Mouse (Mus musculus) natural killer cell, adult 2 months (primary cell): Measurements from ENCODE around the gene Crhbp.

ENCODE experiments used
- DNase-seq, 2 experiments: peaks; one replicate each; pipeline ENCODE4 v3.0.0; 2022; ENCODE audit warnings: low spot score in 2 of 2

The Crhbp gene

GRCm38 (mm10) chr13:95444824-95445223 lies at the start of gene Crhbp:
Gene Crhbp (minus strand): TSS chr13:95444924.
- DNase-seq: no peak

GRCm38 (mm10) chr13:95493296-95493695 lies 48.6 kb upstream of the Crhbp start:
- no peak for DNase-seq

GRCm38 (mm10) chr13:95491327-95491726 lies 46.6 kb upstream of the Crhbp start:
- no peak for DNase-seq

- DNase-seq: no peak
These were observed 39.9 kb upstream of the Crhbp start for GRCm38 (mm10) chr13:95484664-95485063.

GRCm38 (mm10) chr13:95481428-95481827 lies 36.7 kb upstream of the Crhbp start:
- DNase-seq: peak; percentile 54 to 66

- DNase-seq: no peak
These were observed 34.1 kb upstream of the Crhbp start, which contains the start of gene S100z for GRCm38 (mm10) chr13:95478671-95479413. Gene S100z (minus strand): TSS chr13:95478721.

GRCm38 (mm10) chr13:95477173-95477572 lies 32.4 kb upstream of the Crhbp start:
- DNase-seq: no peak

GRCm38 (mm10) chr13:95475124-95475523 lies 30.4 kb upstream of the Crhbp start:
- DNase-seq: no peak

- DNase-seq: no peak
These were observed 29.6 kb upstream of the Crhbp start for GRCm38 (mm10) chr13:95474294-95474693.

- no peak for DNase-seq
These were observed 26.2 kb upstream of the Crhbp start for GRCm38 (mm10) chr13:95470970-95471369.

GRCm38 (mm10) chr13:95451529-95451928 lies 6.8 kb upstream of the Crhbp start:
- no peak for DNase-seq

- no peak for DNase-seq
These were observed 6.0 kb upstream of the Crhbp start for GRCm38 (mm10) chr13:95450636-95451210.

- no peak for DNase-seq
These were observed 5.0 kb upstream of the Crhbp start for GRCm38 (mm10) chr13:95449730-95450129.

- no peak for DNase-seq
These were observed 433 bp downstream of the Crhbp start for GRCm38 (mm10) chr13:95444291-95444690.

- no peak for DNase-seq
These were observed 1.1 kb downstream of the Crhbp start for GRCm38 (mm10) chr13:95443376-95444233.

- DNase-seq: no peak
These were observed 1.8 kb downstream of the Crhbp start for GRCm38 (mm10) chr13:95442901-95443300.

GRCm38 (mm10) chr13:95439569-95439968 lies 5.2 kb downstream of the Crhbp start:
- DNase-seq: no peak

GRCm38 (mm10) chr13:95431760-95432159 lies 13.0 kb downstream of the Crhbp start:
- no peak for DNase-seq

GRCm38 (mm10) chr13:95427499-95427898 lies 17.2 kb downstream of the Crhbp start:
- DNase-seq: no peak

- DNase-seq: no peak
These were observed 18.3 kb downstream of the Crhbp start for GRCm38 (mm10) chr13:95426421-95426820.

GRCm38 (mm10) chr13:95425484-95425883 lies 19.2 kb downstream of the Crhbp start:
- DNase-seq: no peak

GRCm38 (mm10) chr13:95424932-95425331 lies 19.8 kb downstream of the Crhbp start:
- DNase-seq: no peak
